16 mouse cellular contexts compared by ENCODE assay signal in the genomic region with DNA sequence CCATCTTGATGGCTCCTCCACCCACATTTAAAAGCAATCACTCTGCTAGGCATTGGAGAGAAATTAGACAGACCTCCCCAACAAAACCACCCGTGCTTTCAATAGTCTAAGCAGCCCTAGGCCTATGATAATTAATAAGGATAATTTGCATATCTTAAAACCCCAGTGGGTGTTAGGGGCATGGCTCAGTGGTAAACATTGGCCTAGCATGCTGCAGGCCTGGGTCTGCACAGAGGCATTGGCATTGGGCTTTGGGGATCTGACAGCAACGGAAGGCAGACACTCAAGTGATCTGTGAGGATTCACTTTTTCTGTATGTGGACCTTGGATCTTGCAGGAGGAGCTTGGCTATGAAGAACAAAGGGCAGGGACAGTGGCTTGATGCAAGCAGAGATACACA. TPM values are rescaled to one million over a fixed set of nuclear protein-coding genes. Genes with fewer than 3 reads are reported as not detected.
DNase-seq lines count a peak whose midpoint lies in the region; ATAC-seq lines count a peak whose summit lies in the region.
"Had no signal": no experiment of that assay in that cellular context is flagged by ENCODE, and none has a peak within 500 bp of the region (broad histone marks: within the 10 kb centered on the region; RNA-seq: fewer than 3 reads in every experiment).

No protein-coding gene starts in this region.

- WGBS in heart, embryonic 15.5 days = 82% methylated on average over 2 of the region's 2 CpGs
- WGBS in forebrain, embryonic 16.5 days = 24% methylated on average over 2 of the region's 2 CpGs
- 37% methylated on average over 2 of the region's 2 CpGs for WGBS in midbrain, embryonic 14.5 days

- no peak overlapping the region for H3K4me2 ChIP-seq in heart, embryonic 15.5 days
- H3K4me2 ChIP-seq in forebrain, embryonic 16.5 days (ENCODE audit: low read length) = peak overlapping the region; percentile 2; the same call in 1 of the 2 replicates
- no peak overlapping the region for H3K4me2 ChIP-seq in midbrain, embryonic 14.5 days (ENCODE audit: low read length)

- H3K36me3 ChIP-seq in heart, embryonic 15.5 days = peaks cover 11% of the 10 kb centered on the region; the same call in 1 of the 2 replicates
- H3K36me3 ChIP-seq in forebrain, embryonic 16.5 days (ENCODE audit: control insufficient read depth, insufficient read depth) = no peaks in the 10 kb centered on the region
- H3K36me3 ChIP-seq in midbrain, embryonic 14.5 days (ENCODE audit: control insufficient read depth, insufficient read depth, low read length) = peaks cover 41% of the 10 kb centered on the region

- H3K27me3 ChIP-seq in heart, embryonic 15.5 days = no peaks in the 10 kb centered on the region
- H3K27me3 ChIP-seq in forebrain, embryonic 16.5 days (replicated peaks; ENCODE audit: control insufficient read depth, insufficient read depth, low read length) = no peaks in the 10 kb centered on the region
- H3K27me3 ChIP-seq in midbrain, embryonic 14.5 days (ENCODE audit: control insufficient read depth, insufficient read depth, low read length) = no peaks in the 10 kb centered on the region
- H3K27me3 ChIP-seq: megakaryocyte, embryonic 14.5 days had no signal

- no peak for DNase-seq in heart, adult 11 months
- DNase-seq in kidney, postnatal 36 days = peak; percentile 18 to 36
- DNase-seq in kidney, postnatal 10 days = no peak
- peak; percentile 41 for DNase-seq in midbrain, embryonic 14.5 days
- no peak for DNase-seq in testis, postnatal 10 days (ENCODE audit: low spot score)
- DNase-seq in thymus, postnatal 0 days (ENCODE audit: low spot score) = no peak
- DNase-seq: cerebellum, adult 11 months; gastrocnemius, adult 2 months; right cerebral cortex, postnatal 4 days; thymus, adult 18-20 months had no signal

- H3K9me3 ChIP-seq in heart, embryonic 15.5 days (replicated peaks) = no peaks in the 10 kb centered on the region
- no peaks in the 10 kb centered on the region for H3K9me3 ChIP-seq in forebrain, embryonic 16.5 days (ENCODE audit: control insufficient read depth, low read length)
- no peaks in the 10 kb centered on the region for H3K9me3 ChIP-seq in midbrain, embryonic 14.5 days (ENCODE audit: control insufficient read depth, low read length)
- H3K9me3 ChIP-seq: limb, embryonic 10.5 days; megakaryocyte, embryonic 14.5 days had no signal

- no peak overlapping the region for H3K4me3 ChIP-seq in heart, embryonic 15.5 days
- H3K4me3 ChIP-seq in forebrain, embryonic 16.5 days (replicated peaks; ENCODE audit: low read length) = no peak overlapping the region
- no peak overlapping the region for H3K4me3 ChIP-seq in midbrain, embryonic 14.5 days (replicated peaks; ENCODE audit: low read depth, low read length)
- H3K4me3 ChIP-seq: gastrocnemius, adult 2 months; limb, embryonic 10.5 days; megakaryocyte, embryonic 14.5 days had no signal

- H3K4me1 ChIP-seq in heart, embryonic 15.5 days (replicated peaks) = peaks cover 47% of the 10 kb centered on the region
- H3K4me1 ChIP-seq in forebrain, embryonic 16.5 days (replicated peaks; ENCODE audit: control insufficient read depth, insufficient read depth, low read length) = peaks cover 28% of the 10 kb centered on the region
- peaks cover 6% of the 10 kb centered on the region; the same call in 1 of the 2 replicates for H3K4me1 ChIP-seq in midbrain, embryonic 14.5 days (ENCODE audit: control insufficient read depth, insufficient read depth, low read length)
- H3K4me1 ChIP-seq: limb, embryonic 10.5 days had no signal

- H3K9ac ChIP-seq in heart, embryonic 15.5 days = no peak overlapping the region; the same call in 1 of the 2 replicates
- no peak overlapping the region for H3K9ac ChIP-seq in forebrain, embryonic 16.5 days (replicated peaks; ENCODE audit: low read depth, low read length)
- no peak overlapping the region for H3K9ac ChIP-seq in midbrain, embryonic 14.5 days (replicated peaks; ENCODE audit: low read length)
- H3K9ac ChIP-seq: liver, embryonic 14.5 days had no signal

- no peak for ATAC-seq in heart, embryonic 15.5 days (replicated peaks; ENCODE audit: insufficient number of reproducible peaks, insufficient read depth, low FRiP score, low read depth)
- ATAC-seq in forebrain, embryonic 16.5 days = peak; percentile 47
- ATAC-seq in midbrain, embryonic 14.5 days (ENCODE audit: low FRiP score, low TSS enrichment) = no peak
- ATAC-seq: lung, postnatal 0 days had no signal

- peak overlapping the region; percentile 74 for H3K27ac ChIP-seq in heart, embryonic 15.5 days
- H3K27ac ChIP-seq in forebrain, embryonic 16.5 days (ENCODE audit: low read length) = peak overlapping the region; percentile 89
- H3K27ac ChIP-seq in midbrain, embryonic 14.5 days (replicated peaks; ENCODE audit: low read depth, low read length) = peak overlapping the region; percentile 64
- H3K27ac ChIP-seq: limb, embryonic 10.5 days; liver, embryonic 14.5 days had no signal

RNA-seq across cellular contexts. Expression of a gene that starts 46.0 kb away (rescaled TPM):
- 1.1 and 2.3 TPM in 2 replicates for polyA plus RNA-seq in heart, embryonic 15.5 days (2015; fragmentation: Nextera tagmentation; extraction: Ambion mirVana)
- polyA plus RNA-seq in forebrain, embryonic 16.5 days (2015; fragmentation: Nextera tagmentation; extraction: Ambion mirVana) = 30.3 and 33.3 TPM in 2 replicates
- polyA plus RNA-seq in midbrain, embryonic 14.5 days (2014; fragmentation: Nextera tagmentation; extraction: Ambion mirVana) = 23.9 and 30.8 TPM in 2 replicates
- polyA plus RNA-seq in thymus, postnatal 0 days (2015; fragmentation: Nextera tagmentation; extraction: Ambion mirVana) = 2.6 and 2.7 TPM in 2 replicates

Comparison
In these comparisons a context has a peak if more than half of its experiments do, and no peak if none do; other contexts are left out.
1. DNase-seq: peak in kidney, postnatal 36 days (2 of 2) and midbrain, embryonic 14.5 days (single experiment); none in heart, adult 11 months (single experiment), kidney, postnatal 10 days (single experiment), testis, postnatal 10 days (single experiment) and thymus, postnatal 0 days (single experiment).
2. Peak in every context shown above with its lines, with median percentiles within 50 percentile points of each other: H3K27ac ChIP-seq.